Mouse (Mus musculus) lung, embryonic 16.5 days (tissue): ENCODE measurements around the gene Zfp366. TPM values are rescaled to one million over a fixed set of nuclear protein-coding genes. Genes with fewer than 3 reads are reported as not detected.

Source experiments
- ATAC-seq: fragments of 200-750 bp; cut with Nextera tagmentation; 2 replicates; pipeline ENCODE4 v1.8.0; 2017; ENCODE audit warnings: low read depth, mild to moderate bottlenecking, moderate library complexity
- H3K27ac ChIP-seq: fragments of 300-500 bp; sonication (generic); 2 replicates; pipeline ENCODE4 v1.5.1; 2014; ENCODE audit warnings: mild to moderate bottlenecking, control low read depth, low read length
- H3K27me3 ChIP-seq: fragments of 300-500 bp; sonication (generic); 2 replicates; pipeline ENCODE4 v1.6.1; 2014; ENCODE audit warnings: low read depth, low read length, mixed read lengths; ENCODE audit not compliant: control insufficient read depth, insufficient read depth
- H3K36me3 ChIP-seq: fragments of 300-500 bp; sonication (generic); 2 replicates; pipeline ENCODE4 v1.6.1; 2014; ENCODE audit warnings: low read length; ENCODE audit not compliant: control insufficient read depth, insufficient read depth
- H3K4me1 ChIP-seq: fragments of 300-500 bp; sonication (generic); replicated peaks from 2 replicates; pipeline ENCODE4 v1.6.1; 2014; ENCODE audit warnings: low read length, mixed read lengths; ENCODE audit not compliant: control insufficient read depth, insufficient read depth
- H3K4me2 ChIP-seq: fragments of 300-500 bp; sonication (generic); 2 replicates; pipeline ENCODE4 v1.6.1; 2014; ENCODE audit warnings: low read depth, low read length, control low read depth
- H3K4me3 ChIP-seq: fragments of 300-500 bp; sonication (generic); 2 replicates; pipeline ENCODE4 v1.5.1; 2014; ENCODE audit warnings: mild to moderate bottlenecking, low read length, control low read depth
- H3K9ac ChIP-seq: fragments of 300-500 bp; sonication (generic); 2 replicates; pipeline ENCODE4 v1.6.1; 2014; ENCODE audit warnings: low read length, control low read depth
- H3K9me3 ChIP-seq: fragments of 300-500 bp; sonication (generic); 2 replicates; pipeline ENCODE4 v1.6.1; 2016; ENCODE audit warnings: low read length; ENCODE audit not compliant: control insufficient read depth
- WGBS: fragments of 180-500 bp; shearing (Covaris S2); extraction: QIAGEN DNeasy Blood & Tissue Kit; methylation state at CpG from one replicate; pipeline ENCODE4 v1.1.7; 2014; 5-methylcytosine and 5-hydroxymethylcytosine counted together
- polyA plus RNA-seq: library from polyadenylated mRNA; unstranded; fragments of >200 nt; fragmentation: Nextera tagmentation; extraction: Ambion mirVana; gene quantifications from 2 replicates; pipeline ENCODE4 v1.2.1, GENCODE M21; 2015

The Zfp366 gene
- polyA plus RNA-seq = 1.1 TPM in 2 replicates

DNA sequence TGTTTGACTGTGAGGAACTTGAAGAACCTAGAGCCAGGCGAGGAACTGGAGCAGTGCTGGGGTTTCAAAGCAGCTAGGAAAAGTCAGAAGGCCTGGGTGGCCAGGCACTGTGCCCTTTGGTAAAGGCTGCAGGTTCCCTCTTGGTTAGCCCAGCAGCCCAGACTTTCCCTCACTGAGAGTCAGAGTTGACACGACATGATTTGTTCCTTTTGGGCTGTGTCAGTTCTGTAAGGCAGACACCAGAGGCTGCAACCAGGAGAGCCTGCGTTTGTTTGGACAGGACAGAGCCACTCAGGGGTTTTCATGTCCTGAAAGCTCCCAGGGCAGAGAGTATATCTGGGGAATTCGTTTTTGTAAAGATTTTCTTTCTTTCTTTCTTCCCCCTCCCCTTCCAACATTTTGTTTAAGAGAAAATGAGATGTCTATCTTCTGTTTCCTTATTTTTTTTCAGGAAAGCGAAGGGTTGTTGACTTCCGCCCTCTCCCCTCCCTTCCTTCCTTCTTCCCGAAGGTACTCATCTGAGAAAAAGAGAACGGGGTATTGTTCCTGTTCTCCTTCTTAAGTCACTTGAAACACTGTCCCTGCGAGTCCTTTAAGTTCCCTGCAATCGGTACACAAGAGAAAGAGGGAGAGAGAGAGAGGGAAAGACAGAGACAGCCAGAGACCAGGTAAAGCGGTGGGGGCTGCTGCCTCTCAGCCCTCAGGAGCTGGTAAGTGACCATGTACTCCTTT lies at the start of gene Zfp366:
Gene Zfp366, plus strand, starts transcription at position 669 of the 732 bp plus-strand sequence.
- H3K4me3 ChIP-seq = peak within 1 kb of the TSS; percentile 21

GRCm38 (mm10) chr13:99138351-99139255 lies 46.0 kb upstream of the Zfp366 start:
- no peak overlapping the region for H3K27ac ChIP-seq
- WGBS = 78% methylated on average over 12 of the region's 12 CpGs

More for the DNA sequence above, at the start of gene Zfp366:
- 25% methylated on average over 11 of the region's 11 CpGs for WGBS
- peaks cover 5% of the 10 kb centered on the region; the same call in 1 of the 2 replicates for H3K4me1 ChIP-seq
- H3K27ac ChIP-seq = peak within 1 kb of the TSS; percentile 43
- H3K4me2 ChIP-seq = peak within 1 kb of the TSS; percentile 31
- peak within 1 kb of the TSS; percentile 19 for H3K9ac ChIP-seq
- H3K9me3 ChIP-seq = no peaks in the 10 kb centered on the region
- no peaks in the 10 kb centered on the region for H3K36me3 ChIP-seq
- no peaks in the 10 kb centered on the region for H3K27me3 ChIP-seq
- ATAC-seq = peak; percentile 41; the same call in 1 of the 2 replicates

DNA sequence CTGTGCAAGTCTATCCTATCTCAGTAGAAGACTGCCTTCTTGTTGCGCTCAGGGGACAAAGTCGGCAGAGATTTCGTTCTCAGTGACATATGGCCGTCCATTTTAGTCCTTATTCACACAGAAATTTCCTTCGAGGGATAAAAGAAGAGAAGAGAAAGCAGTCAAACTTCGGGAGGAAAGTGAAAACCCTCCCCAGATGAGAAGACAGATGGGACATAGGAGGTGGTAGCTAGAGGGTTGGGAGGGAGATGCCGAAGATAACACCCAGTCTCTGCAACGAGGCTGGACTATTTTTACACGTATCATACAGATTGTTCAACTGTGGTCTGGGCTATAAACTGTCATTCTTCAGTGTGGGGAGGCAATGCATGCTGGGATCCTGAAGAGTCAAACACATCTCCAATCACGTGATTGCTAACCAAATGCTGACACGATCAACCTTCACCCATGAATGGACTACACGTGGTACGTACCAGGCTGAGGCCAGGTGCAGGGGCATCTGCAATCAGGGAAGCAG lies 38.2 kb upstream of the Zfp366 start:
- H3K9me3 ChIP-seq = no peaks in the 10 kb centered on the region
- no peaks in the 10 kb centered on the region for H3K27me3 ChIP-seq
- H3K27ac ChIP-seq = no peak overlapping the region
- H3K9ac ChIP-seq = no peak overlapping the region
- ATAC-seq = no peak
- 53% methylated on average over 13 of the region's 13 CpGs for WGBS
- H3K4me3 ChIP-seq = no peak overlapping the region
- peaks cover 2% of the 10 kb centered on the region; the same call in 1 of the 2 replicates for H3K4me1 ChIP-seq
- H3K36me3 ChIP-seq = no peaks in the 10 kb centered on the region
- no peak overlapping the region for H3K4me2 ChIP-seq

More at GRCm38 (mm10) chr13:99138351-99139255, 46.0 kb upstream of the Zfp366 start:
- Histone ChIP-seq H3K9me3 (no peaks in the 10 kb centered on the region), H3K9ac (no peak overlapping the region), H3K4me3 (no peak overlapping the region), H3K27me3 (no peaks in the 10 kb centered on the region), H3K36me3 (no peaks in the 10 kb centered on the region), H3K4me2 (no peak overlapping the region), H3K4me1 (no peaks in the 10 kb centered on the region)
- no peak for ATAC-seq

DNA sequence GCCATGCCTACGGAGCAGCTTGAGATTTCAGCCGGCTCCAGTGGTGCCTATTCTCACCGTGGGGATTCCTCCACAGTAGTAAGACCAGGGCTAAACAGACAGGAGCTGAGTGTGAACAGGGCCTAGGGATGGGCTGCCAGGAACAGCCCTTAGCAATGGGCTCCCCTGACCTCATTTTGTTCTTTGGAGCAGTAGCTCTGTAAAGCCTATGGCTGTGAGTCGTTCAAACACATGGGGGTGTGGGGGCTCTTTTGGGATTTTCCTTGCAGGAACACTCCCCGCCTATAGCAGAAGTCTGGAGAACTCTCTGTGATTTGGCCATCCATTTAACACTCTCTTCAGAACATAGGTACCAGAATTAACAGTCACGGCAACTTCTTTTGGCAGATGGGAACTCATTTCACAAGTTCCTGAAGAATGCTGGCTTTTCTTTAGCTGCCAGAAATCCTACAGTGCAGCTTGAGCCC lies 36.9 kb upstream of the Zfp366 start:
- Histone ChIP-seq H3K27me3 (no peaks in the 10 kb centered on the region), H3K4me3 (no peak overlapping the region), H3K4me1 (peaks cover 2% of the 10 kb centered on the region; the same call in 1 of the 2 replicates), H3K9ac (no peak overlapping the region), H3K36me3 (no peaks in the 10 kb centered on the region), H3K9me3 (no peaks in the 10 kb centered on the region), H3K4me2 (no peak overlapping the region), H3K27ac (no peak overlapping the region)
- ATAC-seq = no peak
- 65% methylated on average over 6 of the region's 6 CpGs for WGBS

DNA sequence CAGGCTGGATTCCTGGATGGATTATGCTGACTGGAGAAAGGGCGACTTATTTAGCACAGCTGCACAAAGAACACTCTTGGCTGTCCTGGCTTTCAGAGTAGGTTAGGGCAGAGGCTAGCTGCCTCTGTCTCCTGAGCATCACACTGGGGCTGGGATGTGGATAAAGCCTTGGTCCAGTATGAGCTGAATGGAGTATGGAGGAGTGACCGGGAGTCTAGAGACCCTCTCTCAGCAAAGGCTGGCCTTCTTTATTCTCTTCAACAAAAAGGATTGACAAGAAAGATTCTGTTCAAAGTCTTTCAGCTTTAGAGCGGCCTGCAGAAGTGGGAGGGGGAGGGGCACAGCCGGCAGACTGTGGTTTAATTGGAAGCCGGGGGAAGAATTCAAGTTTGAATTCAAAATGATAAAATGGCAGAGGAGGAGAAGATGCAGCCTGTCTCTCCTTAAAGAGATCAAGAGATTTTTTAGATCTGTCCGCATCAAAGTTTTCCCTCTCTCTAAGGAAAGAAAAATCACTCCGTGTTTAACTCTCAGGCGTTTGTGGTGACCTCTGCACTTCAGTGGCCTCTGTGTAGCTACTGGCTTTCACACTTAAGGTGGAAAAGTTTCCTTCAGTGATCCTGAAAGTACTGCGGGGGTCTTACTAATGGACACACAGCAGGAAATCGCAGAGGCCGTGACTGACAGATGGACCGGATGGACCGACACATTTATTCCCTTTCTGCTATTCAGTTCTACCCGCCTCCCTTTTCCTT lies 34.9 kb upstream of the Zfp366 start:
- H3K27me3 ChIP-seq = no peaks in the 10 kb centered on the region; the same call in 1 of the 2 replicates
- 63% methylated on average over 14 of the region's 14 CpGs for WGBS
- peaks cover 2% of the 10 kb centered on the region; the same call in 1 of the 2 replicates for H3K4me1 ChIP-seq
- no peak overlapping the region for H3K4me2 ChIP-seq
- H3K4me3 ChIP-seq = no peak overlapping the region
- H3K9me3 ChIP-seq = no peaks in the 10 kb centered on the region
- ATAC-seq = no peak
- no peaks in the 10 kb centered on the region for H3K36me3 ChIP-seq
- H3K9ac ChIP-seq = no peak overlapping the region
- H3K27ac ChIP-seq = no peak overlapping the region

DNA sequence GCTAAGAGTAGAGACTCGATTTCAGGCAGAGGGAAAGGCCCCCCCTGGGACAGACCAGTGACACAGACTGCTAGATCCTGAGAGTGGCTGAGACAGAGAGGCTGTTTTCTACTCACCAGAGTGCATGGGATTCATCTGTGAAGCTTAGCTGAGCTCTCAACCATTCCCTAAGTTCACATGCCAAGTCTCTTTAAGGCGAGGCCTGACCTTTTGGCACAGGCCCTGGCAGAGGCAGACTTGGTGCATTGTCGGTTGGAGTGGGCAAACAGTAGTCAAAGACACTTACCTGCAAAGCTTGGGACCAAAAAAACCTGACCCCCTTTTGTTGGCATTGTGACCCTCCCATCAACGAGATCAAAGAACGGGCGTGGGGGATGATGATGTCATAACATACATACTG lies 34.0 kb upstream of the Zfp366 start:
- H3K36me3 ChIP-seq = no peaks in the 10 kb centered on the region
- WGBS = 46% methylated on average over 6 of the region's 6 CpGs
- ATAC-seq = peak; percentile 41; the same call in 1 of the 2 replicates

DNA sequence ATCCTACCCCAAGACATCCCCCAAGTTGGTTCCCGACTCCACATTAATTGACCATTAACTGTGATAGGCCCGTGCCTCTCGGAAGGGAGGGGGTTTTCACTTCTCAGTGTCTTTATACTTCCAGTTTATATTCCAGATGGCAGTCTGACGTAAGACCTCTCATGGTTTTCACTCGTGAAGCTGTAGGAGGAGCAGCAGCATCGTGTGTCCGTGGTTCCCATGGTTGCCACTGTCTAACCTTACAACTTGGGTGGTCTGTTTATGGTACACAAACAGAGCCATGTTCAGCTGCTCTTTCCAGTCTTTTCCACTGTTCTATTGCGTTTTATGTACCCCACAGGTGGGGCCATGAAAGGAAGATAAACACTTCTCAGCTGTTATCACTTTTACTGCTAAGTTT lies 33.5 kb upstream of the Zfp366 start:
- H3K9me3 ChIP-seq = no peaks in the 10 kb centered on the region
- H3K36me3 ChIP-seq = no peaks in the 10 kb centered on the region
- no peak overlapping the region for H3K9ac ChIP-seq
- H3K4me1 ChIP-seq = peaks cover 2% of the 10 kb centered on the region; the same call in 1 of the 2 replicates
- H3K27ac ChIP-seq = no peak overlapping the region
- no peaks in the 10 kb centered on the region; the same call in 1 of the 2 replicates for H3K27me3 ChIP-seq
- peak; percentile 65 for ATAC-seq
- no peak overlapping the region for H3K4me3 ChIP-seq
- WGBS = 36% methylated on average over 8 of the region's 8 CpGs
- no peak overlapping the region for H3K4me2 ChIP-seq

More for the DNA sequence above, 34.0 kb upstream of the Zfp366 start:
- Histone ChIP-seq H3K9me3 (no peaks in the 10 kb centered on the region), H3K4me3 (no peak overlapping the region), H3K4me1 (peaks cover 2% of the 10 kb centered on the region; the same call in 1 of the 2 replicates), H3K9ac (no peak overlapping the region), H3K27me3 (no peaks in the 10 kb centered on the region; the same call in 1 of the 2 replicates), H3K4me2 (no peak overlapping the region), H3K27ac (no peak overlapping the region)

DNA sequence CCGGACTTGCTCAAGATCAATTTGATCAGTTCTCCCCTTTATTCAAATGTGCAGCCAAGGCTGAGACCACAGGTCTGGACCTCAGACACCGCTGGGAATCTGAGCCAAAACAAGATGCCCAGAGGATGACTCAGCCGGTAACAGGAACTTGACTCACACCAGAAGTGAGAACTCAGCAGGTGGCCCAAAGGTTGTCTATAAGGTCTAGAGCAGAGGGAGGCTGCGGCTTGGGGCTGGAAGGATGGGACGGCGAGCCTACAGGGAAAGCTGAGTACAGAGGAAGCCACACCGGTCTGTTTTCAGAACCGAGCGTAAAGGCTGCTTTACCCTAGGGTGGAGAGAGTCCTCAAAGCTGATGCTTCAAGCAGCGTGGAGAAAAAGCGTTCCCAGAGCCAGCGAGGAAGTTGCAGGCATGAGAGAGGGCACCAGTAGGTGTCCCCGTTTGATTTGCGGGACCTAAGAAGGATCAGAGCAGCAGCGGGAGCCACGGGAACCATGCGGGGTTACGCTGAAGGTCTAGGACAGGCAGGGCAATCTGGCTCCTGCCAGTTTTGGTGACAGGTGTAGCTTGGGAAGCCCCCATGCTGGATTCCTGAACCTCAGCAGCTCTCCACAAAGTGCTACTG lies 32.2 kb upstream of the Zfp366 start:
- 11% methylated on average over 18 of the region's 18 CpGs for WGBS
- no peak for ATAC-seq
- Histone ChIP-seq H3K36me3 (no peaks in the 10 kb centered on the region), H3K9ac (no peak overlapping the region), H3K4me3 (no peak overlapping the region), H3K27me3 (no peaks in the 10 kb centered on the region; the same call in 1 of the 2 replicates), H3K4me2 (0 out of 2 replicates have a peak overlapping the region, but pooled peaks have one; percentile 12), H3K4me1 (peaks cover 2% of the 10 kb centered on the region; the same call in 1 of the 2 replicates), H3K9me3 (no peaks in the 10 kb centered on the region; the same call in 1 of the 2 replicates), H3K27ac (no peak overlapping the region)
